Mouse (Mus musculus) spleen, adult 2 months (tissue): Measurements from ENCODE around the gene Smad5.

Experiments
- CTCF ChIP-seq: fragments of 200-500 bp; IDR thresholded peaks from 2 replicates; pipeline ENCODE4 v1.5.1; 2011; ENCODE audit warnings: mild to moderate bottlenecking, inconsistent platforms; ENCODE audit not compliant: insufficient read depth, insufficient read length, insufficient replicate concordance; ENCODE audit errors: extremely low read depth
- POLR2A ChIP-seq: fragments of 200-500 bp; IDR thresholded peaks from 2 replicates; pipeline ENCODE4 v1.6.1; 2011; ENCODE audit warnings: low read depth, low read length, inconsistent platforms

GRCm38 (mm10) chr13:56692644-56693043, 10.2 kb upstream of the Smad5 start:
- no peak for TF ChIP-seq CTCF
- no peak for TF ChIP-seq POLR2A
